Mouse (Mus musculus) megakaryocyte-erythroid progenitor cell, adult 5-6 weeks (primary cell): ENCODE measurements around the gene Rcc1. TPM values are rescaled to one million over a fixed set of nuclear protein-coding genes. Genes with fewer than 3 reads are reported as not detected.
"Not testable (repeated sequence)": the region's sequence is repeated elsewhere in the genome, so short reads cannot be mapped to it uniquely, and the experiment has no call there.

Experiments
- ATAC-seq: replicated peaks from 2 replicates; pipeline ENCODE4 v1.8.0; 2016; ENCODE audit warnings: mild to moderate bottlenecking, inconsistent platforms; ENCODE audit not compliant: severe bottlenecking, poor library complexity, low FRiP score, low TSS enrichment
- total RNA-seq, 2 experiments: library from RNA; stranded (forward) in 1 of 2; stranded (reverse) in 1 of 2; fragments of 200-1000, 215-1000 nt in 1 of 2; fragments of >200 nt in 1 of 2; fragmentation: Nextera tagmentation in 1 of 2; gene quantifications; 2 replicates each; pipeline ENCODE4 v1.2.3; 2014 to 2017

Rcc1 gene
- total RNA-seq, 2 experiments from 2014 or later, result 64.8 to 82.4 TPM

- no peak for ATAC-seq
Observed at GRCm38 (mm10) chr4:132295696-132296390, 57.6 kb downstream of the Rcc1 start.

GRCm38 (mm10) chr4:132293682-132294240, 59.6 kb downstream of the Rcc1 start:
- no peak for ATAC-seq

- no peak for ATAC-seq
Observed at GRCm38 (mm10) chr4:132292988-132293387, 60.4 kb downstream of the Rcc1 start.

GRCm38 (mm10) chr4:132291624-132292335, 61.6 kb downstream of the Rcc1 start:
- no peak for ATAC-seq

GRCm38 (mm10) chr4:132291056-132291455, 62.3 kb downstream of the Rcc1 start:
- ATAC-seq, result no peak

GRCm38 (mm10) chr4:132288840-132289239, 64.6 kb downstream of the Rcc1 start:
- ATAC-seq, result not testable (repeated sequence)

Other genes with a start within 250 kb of the Rcc1 start
- gene Oprd1, start 209.1 kb downstream of the Rcc1 start, total RNA-seq (2014; fragmentation: Nextera tagmentation), result not detected in 2 replicates
- gene Oprd1, start 209.1 kb downstream of the Rcc1 start, total RNA-seq (2017), result not detected in 2 replicates
- gene Ythdf2, start 141.3 kb downstream of the Rcc1 start, total RNA-seq (2014; fragmentation: Nextera tagmentation), result 54.6 and 67.9 TPM in 2 replicates
- gene Ythdf2, start 141.3 kb downstream of the Rcc1 start, total RNA-seq (2017), result 61.7 and 65.6 TPM in 2 replicates
- 24.1 and 37.8 TPM in 2 replicates for gene Gmeb1, start 92.0 kb downstream of the Rcc1 start, total RNA-seq (2014; fragmentation: Nextera tagmentation)
- 22.0 and 25.1 TPM in 2 replicates for gene Gmeb1, start 92.0 kb downstream of the Rcc1 start, total RNA-seq (2017)
- 46.1 and 55.7 TPM in 2 replicates for gene Taf12, start 79.2 kb downstream of the Rcc1 start, total RNA-seq (2014; fragmentation: Nextera tagmentation)
- 71.5 and 106 TPM in 2 replicates for gene Taf12, start 79.2 kb downstream of the Rcc1 start, total RNA-seq (2017)
- not detected in 2 replicates for gene Rab42, start 50.2 kb downstream of the Rcc1 start, total RNA-seq (2014; fragmentation: Nextera tagmentation)
- not detected in 2 replicates for gene Rab42, start 50.2 kb downstream of the Rcc1 start, total RNA-seq (2017)
- gene Trnau1ap, start 24.1 kb downstream of the Rcc1 start, total RNA-seq (2014; fragmentation: Nextera tagmentation), result 42.1 and 56.8 TPM in 2 replicates
- gene Trnau1ap, start 24.1 kb downstream of the Rcc1 start, total RNA-seq (2017), result 52.0 and 57.9 TPM in 2 replicates
- 67.0 and 72.8 TPM in 2 replicates for gene Phactr4, start 68.9 kb upstream of the Rcc1 start, total RNA-seq (2014; fragmentation: Nextera tagmentation)
- 19.5 and 26.5 TPM in 2 replicates for gene Phactr4, start 68.9 kb upstream of the Rcc1 start, total RNA-seq (2017)
- 21.2 and 23.4 TPM in 2 replicates for gene Med18, start 110.3 kb upstream of the Rcc1 start, total RNA-seq (2014; fragmentation: Nextera tagmentation)
- 8.2 and 16.3 TPM in 2 replicates for gene Med18, start 110.3 kb upstream of the Rcc1 start, total RNA-seq (2017)
- gene Sesn2, start 156.9 kb upstream of the Rcc1 start, total RNA-seq (2014; fragmentation: Nextera tagmentation), result 7.3 and 9.3 TPM in 2 replicates
- 2.6 and 3.8 TPM in 2 replicates for gene Sesn2, start 156.9 kb upstream of the Rcc1 start, total RNA-seq (2017)
- gene Atpif1, start 180.1 kb upstream of the Rcc1 start, total RNA-seq (2014; fragmentation: Nextera tagmentation), result 1,479 and 1,723 TPM in 2 replicates
- 2,914 and 3,482 TPM in 2 replicates for gene Atpif1, start 180.1 kb upstream of the Rcc1 start, total RNA-seq (2017)
- 160 and 183 TPM in 2 replicates for gene Dnajc8, start 181.9 kb upstream of the Rcc1 start, total RNA-seq (2014; fragmentation: Nextera tagmentation)
- 481 and 593 TPM in 2 replicates for gene Dnajc8, start 181.9 kb upstream of the Rcc1 start, total RNA-seq (2017)
- gene Ptafr, start 210.5 kb upstream of the Rcc1 start, total RNA-seq (2014; fragmentation: Nextera tagmentation), result not detected in 2 replicates
- gene Ptafr, start 210.5 kb upstream of the Rcc1 start, total RNA-seq (2017), result 0.23 TPM in 1 of 2 replicates, not detected in the other